Mouse (Mus musculus): ENCODE results near the gene Hp1bp3.

- TF ChIP-seq GATA1 (IDR thresholded peaks at IDR 0.05; ENCODE audit: low read length), result no peak
- no peak for TF ChIP-seq TAL1 (IDR thresholded peaks at IDR 0.05; ENCODE audit: low read length)
Measured at GRCm38 (mm10) chr4:138210116-138210515, 6.0 kb upstream of the Hp1bp3 start.
